Mouse (Mus musculus) spleen, adult 2 months (tissue): ENCODE measurements around the gene Acsf3.

Experiments used
- CTCF ChIP-seq: fragments of 200-500 bp; IDR thresholded peaks from 2 replicates; pipeline ENCODE4 v1.5.1; 2011; ENCODE audit warnings: mild to moderate bottlenecking, inconsistent platforms; ENCODE audit not compliant: insufficient read depth, insufficient read length, insufficient replicate concordance; ENCODE audit errors: extremely low read depth
- POLR2A ChIP-seq: fragments of 200-500 bp; IDR thresholded peaks from 2 replicates; pipeline ENCODE4 v1.6.1; 2011; ENCODE audit warnings: low read depth, low read length, inconsistent platforms

- TF ChIP-seq POLR2A (no peak), CTCF (no peak)
Observed at GRCm38 (mm10) chr8:122806956-122807538, 31.8 kb downstream of the Acsf3 start.
